22 mouse cellular contexts compared by ENCODE assay signal in genomic region chr1:184532488-184533055, GRCm38 (mm10).
DNase-seq lines count a peak whose midpoint lies in the region; ATAC-seq and TF ChIP-seq lines count a peak whose summit lies in the region.
"Had no signal": no experiment of that assay in that cellular context is flagged by ENCODE, and none has a peak within 500 bp of the region (broad histone marks: within the 10 kb centered on the region; RNA-seq: fewer than 3 reads in every experiment).

No protein-coding gene starts in this region.

- ATAC-seq in limb, embryonic 13.5 days (ENCODE audit: low FRiP score, low read depth): peak; percentile 59; the same call in 1 of the 2 replicates
- no peak for ATAC-seq in hindbrain, embryonic 13.5 days (ENCODE audit: low FRiP score)
- ATAC-seq in liver, embryonic 11.5 days (replicated peaks; ENCODE audit: low FRiP score): no peak
- ATAC-seq: CD4-positive, CD25-positive, alpha-beta regulatory T cell, adult 4 months; forebrain, embryonic 16.5 days; hindbrain, embryonic 16.5 days; midbrain, embryonic 13.5 days had no signal

- no peaks in the 10 kb centered on the region for H3K79me3 ChIP-seq in C2C12 (ENCODE audit: low read depth)

- H3K36me3 ChIP-seq in limb, embryonic 13.5 days: no peaks in the 10 kb centered on the region
- no peaks in the 10 kb centered on the region for H3K36me3 ChIP-seq in limb, embryonic 10.5 days
- H3K36me3 ChIP-seq in C2C12 (ENCODE audit: control insufficient read depth, insufficient read depth): no peaks in the 10 kb centered on the region
- H3K36me3 ChIP-seq in hindbrain, embryonic 13.5 days: no peaks in the 10 kb centered on the region
- no peaks in the 10 kb centered on the region for H3K36me3 ChIP-seq in liver, embryonic 11.5 days (ENCODE audit: control insufficient read depth, insufficient read depth, low read length)
- H3K36me3 ChIP-seq: heart, embryonic 15.5 days; kidney, embryonic 15.5 days; liver, embryonic 15.5 days; midbrain, embryonic 13.5 days; neural tube, embryonic 13.5 days had no signal

- peaks cover 4% of the 10 kb centered on the region; the same call in 1 of the 2 replicates for H3K27me3 ChIP-seq in limb, embryonic 13.5 days
- 0 out of 2 replicates have a peak, but pooled peaks cover 3% of the 10 kb centered on the region for H3K27me3 ChIP-seq in limb, embryonic 10.5 days (ENCODE audit: low read depth, poor library complexity, severe bottlenecking)
- H3K27me3 ChIP-seq in C2C12 (ENCODE audit: control insufficient read depth, insufficient read depth, insufficient read length): no peaks in the 10 kb centered on the region
- no peaks in the 10 kb centered on the region for H3K27me3 ChIP-seq in hindbrain, embryonic 13.5 days
- no peaks in the 10 kb centered on the region for H3K27me3 ChIP-seq in liver, embryonic 11.5 days (replicated peaks; ENCODE audit: control insufficient read depth, insufficient read depth, low read length)
- H3K27me3 ChIP-seq: liver, embryonic 15.5 days; midbrain, embryonic 13.5 days; neural tube, embryonic 13.5 days had no signal

- no peak overlapping the region for H3K9ac ChIP-seq in limb, embryonic 13.5 days
- H3K9ac ChIP-seq in hindbrain, embryonic 13.5 days: no peak overlapping the region
- H3K9ac ChIP-seq in liver, embryonic 11.5 days (ENCODE audit: low read depth, low read length): no peak overlapping the region
- H3K9ac ChIP-seq: heart, embryonic 15.5 days; kidney, embryonic 15.5 days; liver, embryonic 15.5 days; midbrain, embryonic 13.5 days; neural tube, embryonic 13.5 days had no signal

- no peak for DNase-seq in limb, embryonic 10.5 days (ENCODE audit: low spot score)
- peak; percentile 60 for DNase-seq in 3T3-L1 (ENCODE audit: low read depth, low spot score)
- DNase-seq in cerebellum, postnatal 25 days: no peak
- DNase-seq in liver, embryonic 11.5 days (ENCODE audit: low spot score): no peak
- DNase-seq: adrenal gland, postnatal 36 days; cerebellum, adult 18-20 months; heart, postnatal 4 days; kidney, postnatal 4 days; layer of hippocampus, adult 9-11 months had no signal

- peak overlapping the region; percentile 27; the same call in 1 of the 2 replicates for H3K4me2 ChIP-seq in limb, embryonic 13.5 days (replicated peaks)
- H3K4me2 ChIP-seq in hindbrain, embryonic 13.5 days: no peak overlapping the region
- H3K4me2 ChIP-seq in liver, embryonic 11.5 days: no peak overlapping the region
- H3K4me2 ChIP-seq: heart, embryonic 15.5 days; kidney, embryonic 15.5 days; liver, embryonic 15.5 days; midbrain, embryonic 13.5 days; neural tube, embryonic 13.5 days had no signal

- no peaks in the 10 kb centered on the region for H3K79me2 ChIP-seq in C2C12 (ENCODE audit: control insufficient read depth, insufficient read depth)

- no peak overlapping the region for H3ac ChIP-seq in C2C12 (ENCODE audit: control insufficient read depth, insufficient read length, low read depth)

- no peak for TF ChIP-seq CTCF in C2C12 (IDR thresholded peaks at IDR 0.05; ENCODE audit: control insufficient read depth, insufficient read depth, insufficient read length)
- TF ChIP-seq CTCF in embryonic fibroblast, embryonic 13.5 days (IDR thresholded peaks at IDR 0.05; ENCODE audit: borderline replicate concordance, insufficient read depth, low read length): no peak

- WGBS in limb, embryonic 13.5 days: 33% methylated on average over 8 of the region's 8 CpGs
- 85% methylated on average over 8 of the region's 8 CpGs for WGBS in limb, embryonic 10.5 days
- 81% methylated on average over 8 of the region's 8 CpGs for WGBS in hindbrain, embryonic 13.5 days
- 73% methylated on average over 8 of the region's 8 CpGs for WGBS in liver, embryonic 11.5 days

- no peak overlapping the region for H3K4me3 ChIP-seq in limb, embryonic 13.5 days
- H3K4me3 ChIP-seq in limb, embryonic 10.5 days: no peak overlapping the region
- H3K4me3 ChIP-seq in C2C12 (ENCODE audit: insufficient read depth, poor library complexity, severe bottlenecking): no peak overlapping the region
- no peak overlapping the region for H3K4me3 ChIP-seq in embryonic fibroblast, embryonic 13.5 days (ENCODE audit: insufficient read depth, low read length)
- H3K4me3 ChIP-seq in hindbrain, embryonic 13.5 days: no peak overlapping the region
- H3K4me3 ChIP-seq in liver, embryonic 11.5 days (ENCODE audit: low read depth, low read length): no peak overlapping the region
- H3K4me3 ChIP-seq: heart, embryonic 15.5 days; kidney, embryonic 15.5 days; left cerebral cortex, adult 2 months; liver, embryonic 15.5 days; midbrain, embryonic 13.5 days; neural tube, embryonic 13.5 days had no signal

- TF ChIP-seq POLR2A in embryonic fibroblast, embryonic 13.5 days (IDR thresholded peaks at IDR 0.05; ENCODE audit: low read depth, low read length): no peak

- no peaks in the 10 kb centered on the region for H3K9me3 ChIP-seq in limb, embryonic 13.5 days
- H3K9me3 ChIP-seq in limb, embryonic 10.5 days (replicated peaks): no peaks in the 10 kb centered on the region
- H3K9me3 ChIP-seq in hindbrain, embryonic 13.5 days: no peaks in the 10 kb centered on the region
- H3K9me3 ChIP-seq in liver, embryonic 11.5 days (ENCODE audit: control insufficient read depth, low read length): no peaks in the 10 kb centered on the region
- H3K9me3 ChIP-seq: heart, embryonic 15.5 days; kidney, embryonic 15.5 days; liver, embryonic 15.5 days; midbrain, embryonic 13.5 days; neural tube, embryonic 13.5 days had no signal

- H3K4me1 ChIP-seq in limb, embryonic 13.5 days: peaks cover 28% of the 10 kb centered on the region
- peaks cover 21% of the 10 kb centered on the region for H3K4me1 ChIP-seq in limb, embryonic 10.5 days
- peaks cover 17% of the 10 kb centered on the region for H3K4me1 ChIP-seq in embryonic fibroblast, embryonic 13.5 days (ENCODE audit: control insufficient read depth, insufficient read depth, low read length)
- H3K4me1 ChIP-seq in hindbrain, embryonic 13.5 days (replicated peaks): no peaks in the 10 kb centered on the region
- no peaks in the 10 kb centered on the region for H3K4me1 ChIP-seq in liver, embryonic 11.5 days (replicated peaks; ENCODE audit: control insufficient read depth, insufficient read depth, low read length)
- H3K4me1 ChIP-seq: heart, embryonic 15.5 days; liver, embryonic 15.5 days; midbrain, embryonic 13.5 days; neural tube, embryonic 13.5 days had no signal

- peak overlapping the region; percentile 63; the same call in 1 of the 2 replicates for H3K27ac ChIP-seq in limb, embryonic 13.5 days
- no peak overlapping the region for H3K27ac ChIP-seq in limb, embryonic 10.5 days
- peak overlapping the region; percentile 94 for H3K27ac ChIP-seq in embryonic fibroblast, embryonic 13.5 days (ENCODE audit: insufficient read depth, low read length)
- no peak overlapping the region for H3K27ac ChIP-seq in hindbrain, embryonic 13.5 days
- H3K27ac ChIP-seq in liver, embryonic 11.5 days (ENCODE audit: low read depth, low read length): no peak overlapping the region
- H3K27ac ChIP-seq: heart, embryonic 15.5 days; kidney, embryonic 15.5 days; left cerebral cortex, adult 2 months; liver, embryonic 15.5 days; midbrain, embryonic 13.5 days; neural tube, embryonic 13.5 days had no signal

TF ChIP-seq in C2C12, 6 proteins besides CTCF, POLR2A, EP300 and RAD21:
- TF ChIP-seq MYOD1 (IDR thresholded peaks at IDR 0.05; ENCODE audit: control insufficient read depth, insufficient read length, low read depth): peak; percentile 8
- TF ChIP-seq USF1 (IDR thresholded peaks at IDR 0.05; ENCODE audit: low read depth): no peak
- TF ChIP-seq MYOG (IDR thresholded peaks at IDR 0.05; ENCODE audit: control insufficient read depth, extremely low read depth, insufficient read length): no peak

Comparison
In these comparisons a context has a peak if more than half of its experiments do, and no peak if none do; other contexts are left out.
1. H3K27ac ChIP-seq: peak in limb, embryonic 13.5 days (single experiment) and embryonic fibroblast, embryonic 13.5 days (single experiment); none in limb, embryonic 10.5 days (single experiment), hindbrain, embryonic 13.5 days (single experiment) and liver, embryonic 11.5 days (single experiment).